Mouse (Mus musculus): ENCODE measurements around the gene Ndufa4.
"Not testable (repeated sequence)": the region's sequence is repeated elsewhere in the genome, so short reads cannot be mapped to it uniquely, and the experiment has no call there.

The Ndufa4 gene

DNA sequence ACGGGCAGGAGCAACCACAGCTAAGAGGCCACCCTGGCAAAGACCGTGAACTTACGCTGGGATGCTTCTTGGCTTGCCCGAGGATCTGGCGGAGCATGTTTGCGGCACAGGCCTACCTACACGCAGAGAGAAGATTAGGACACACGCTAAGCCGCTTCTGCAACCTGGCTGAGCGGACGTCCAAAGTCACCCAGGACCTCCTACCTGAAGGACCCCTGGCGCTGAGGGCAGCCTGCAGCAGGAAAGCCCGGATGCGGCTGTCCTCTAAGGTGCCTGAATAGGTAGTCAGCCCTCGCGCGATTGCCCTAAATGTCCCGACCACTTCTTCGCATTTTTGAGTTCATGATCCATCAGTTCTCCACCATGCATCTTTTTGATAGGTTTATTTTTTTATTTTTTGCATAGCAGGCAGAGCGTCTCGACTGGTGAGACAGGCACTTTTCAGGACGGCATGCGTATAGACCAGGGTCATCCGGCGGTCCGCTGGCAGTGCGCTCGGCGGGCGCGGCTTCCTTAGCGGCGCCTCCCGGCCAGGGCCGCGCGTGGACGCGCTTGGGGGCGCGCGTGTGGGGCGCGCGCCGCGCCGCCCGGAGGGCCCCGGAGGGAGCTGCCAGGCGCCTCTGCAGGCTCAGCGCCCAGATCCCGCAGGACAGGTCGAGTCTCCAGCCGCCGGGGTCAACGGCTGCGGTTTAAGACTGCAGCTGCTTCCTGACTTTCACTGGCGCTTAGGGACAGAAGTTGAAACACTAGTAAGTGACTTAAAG is at the start of gene Ndufa4, which contains the start of gene Phf14:
TSS of gene Ndufa4 (minus strand) at position 229 of the 764 bp plus-strand sequence.
TSS of gene Phf14 (plus strand) at position 541 of the 764 bp plus-strand sequence.
- peak; percentile 92 to 94 for DNase-seq (ENCODE audit: low spot score in 2 of 2)

DNA sequence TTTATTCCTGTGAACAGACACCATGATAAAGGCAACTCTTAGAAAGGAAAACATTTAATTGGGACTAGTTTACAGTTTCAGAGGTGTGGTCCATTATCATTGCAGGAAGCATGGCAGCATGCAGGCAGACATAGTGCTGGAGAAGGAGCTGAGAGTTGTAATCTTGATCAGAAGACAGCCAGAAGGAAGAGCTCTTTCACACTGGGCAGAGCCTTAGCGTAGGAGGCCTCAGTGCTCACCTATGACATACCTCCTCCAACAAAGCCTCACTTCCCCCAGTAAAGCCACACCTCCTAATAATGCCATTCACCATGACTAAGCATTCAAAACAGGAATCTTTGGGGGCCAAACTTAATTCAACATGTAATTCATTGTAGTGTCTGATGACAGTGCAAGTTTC is 40.8 kb upstream of the Ndufa4 start:
- no peak for DNase-seq (ENCODE audit: low spot score in 2 of 2)

DNA sequence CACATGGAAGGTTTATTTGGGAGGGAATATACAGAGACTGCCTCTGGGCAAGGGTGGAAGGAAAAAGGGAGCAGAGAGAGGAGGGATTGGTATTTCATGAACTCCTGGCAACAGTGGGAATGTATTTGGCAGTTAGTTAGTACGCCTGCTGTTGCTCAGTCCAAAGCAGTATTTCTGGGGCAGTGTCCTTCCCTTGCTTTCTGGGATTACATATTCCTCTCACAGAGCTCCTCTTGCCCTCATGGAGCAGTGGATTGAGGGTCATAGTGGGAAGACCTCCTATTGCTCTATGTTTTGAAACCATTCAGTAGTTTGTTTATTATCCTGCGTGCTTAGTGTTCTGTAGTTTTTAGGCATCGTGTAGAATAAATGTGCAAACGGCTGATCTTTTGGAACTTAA is 34.8 kb upstream of the Ndufa4 start:
- no peak for DNase-seq (ENCODE audit: low spot score in 2 of 2)

DNA sequence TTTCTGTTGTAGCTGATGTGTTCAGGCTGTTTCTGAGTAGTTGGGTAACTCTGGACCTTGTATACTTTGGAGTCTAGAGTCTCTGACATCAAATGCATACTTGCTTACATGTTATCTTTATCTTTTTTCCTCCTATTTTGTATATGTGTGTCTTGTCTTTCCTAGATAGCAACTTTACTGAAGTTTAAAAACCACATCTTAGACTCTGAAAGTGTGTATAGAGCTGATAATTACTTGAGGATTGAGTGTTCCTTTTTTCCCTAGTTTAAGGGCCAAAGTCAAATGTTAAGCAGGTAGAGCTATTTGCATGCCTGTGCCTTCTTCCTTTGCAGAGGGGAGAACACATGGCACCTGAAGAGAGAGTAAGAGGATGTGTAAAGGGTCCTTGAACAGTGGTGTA is 33.6 kb upstream of the Ndufa4 start:
- no peak for DNase-seq (ENCODE audit: low spot score in 2 of 2)

- DNase-seq (ENCODE audit: low spot score in 2 of 2): no peak
Observed at GRCm38 (mm10) chr6:11933403-11933802, 26.1 kb upstream of the Ndufa4 start.

- DNase-seq (ENCODE audit: low spot score in 2 of 2): no peak
Observed at GRCm38 (mm10) chr6:11927485-11927884, 20.2 kb upstream of the Ndufa4 start.

DNA sequence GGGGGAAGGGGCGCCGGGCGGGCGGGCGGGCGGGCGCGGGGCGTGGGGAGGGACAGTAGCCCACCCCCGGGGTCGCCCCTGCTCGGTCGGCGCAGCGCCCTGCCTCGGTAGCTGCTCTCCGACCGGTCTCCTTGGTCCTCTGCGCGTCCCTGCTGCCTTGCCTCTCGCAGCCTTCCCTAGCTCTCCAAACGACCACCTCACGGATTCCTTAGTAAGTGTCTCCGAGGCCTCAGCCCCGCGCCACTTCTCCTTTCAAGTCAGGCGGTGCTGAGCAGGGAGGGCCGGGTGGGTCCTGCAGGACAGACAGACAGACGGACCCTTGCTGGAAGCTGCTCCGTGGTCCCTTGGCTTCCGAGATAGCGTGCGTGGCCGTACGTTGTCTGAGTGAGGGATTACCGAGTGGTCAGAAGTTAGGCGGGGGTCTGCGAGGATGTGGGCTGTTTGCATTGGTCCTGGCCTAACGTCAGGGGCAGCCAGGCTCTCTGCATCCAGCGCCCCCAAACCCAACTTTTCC is 18.8 kb upstream of the Ndufa4 start:
- DNase-seq (ENCODE audit: low spot score in 2 of 2): peak; percentile 52 to 55

- peak; percentile 95 for DNase-seq (ENCODE audit: low spot score in 2 of 2)
Observed at GRCm38 (mm10) chr6:11925496-11926041, 18.3 kb upstream of the Ndufa4 start.

- no peak for DNase-seq (ENCODE audit: low spot score in 2 of 2)
Observed at GRCm38 (mm10) chr6:11908170-11908569, 873 bp upstream of the Ndufa4 start.

GRCm38 (mm10) chr6:11906890-11907268 is 418 bp downstream of the Ndufa4 start:
- peak in 1 of 2 experiments; percentile 23 for DNase-seq (ENCODE audit: low spot score in 2 of 2)

- DNase-seq (ENCODE audit: low spot score in 2 of 2): no peak
Observed at GRCm38 (mm10) chr6:11900809-11901310, 6.4 kb downstream of the Ndufa4 start.

- DNase-seq (ENCODE audit: low spot score in 2 of 2): not testable (repeated sequence)
Observed at GRCm38 (mm10) chr6:11875364-11875763, 31.9 kb downstream of the Ndufa4 start.
